Mouse (Mus musculus) CH12.LX (cell line): Measurements from ENCODE around the gene Ccr8. TPM values are rescaled to one million over a fixed set of nuclear protein-coding genes. Genes with fewer than 3 reads are reported as not detected.

Experiments
- DNase-seq: peaks from one replicate; pipeline ENCODE4 v3.0.0-alpha.2; 2013; ENCODE audit errors: extremely low read depth
- H3K27ac ChIP-seq: 2 replicates; pipeline ENCODE4 v1.5.1; 2012; ENCODE audit warnings: low read depth, mild to moderate bottlenecking, control low read depth, moderate library complexity; ENCODE audit not compliant: insufficient read depth
- H3K27me3 ChIP-seq: replicated peaks from 2 replicates; pipeline ENCODE3; 2012; ENCODE audit warnings: inconsistent platforms
- H3K36me3 ChIP-seq, 2 experiments: replicated peaks in 1 of 2; 2 replicates each; pipeline versions ENCODE3 to v1.6.1; 2012; ENCODE audit warnings: inconsistent platforms in 1 of 2, low read length in 1 of 2, mild to moderate bottlenecking in 1 of 2, mixed read lengths in 1 of 2, moderate library complexity in 1 of 2; ENCODE audit not compliant: control insufficient read depth in 1 of 2, insufficient read depth in 1 of 2
- H3K4me1 ChIP-seq, 2 experiments: 2 replicates each; pipeline ENCODE4 v1.6.1; 2012; ENCODE audit warnings: inconsistent platforms in 1 of 2, moderate library complexity in 1 of 2; ENCODE audit not compliant: insufficient read depth in 2 of 2, control insufficient read depth in 1 of 2
- H3K4me2 ChIP-seq: 2 replicates; pipeline ENCODE4 v1.6.1; 2012; ENCODE audit warnings: low read depth, mild to moderate bottlenecking, control low read depth; ENCODE audit not compliant: poor library complexity, insufficient read depth, severe bottlenecking
- H3K4me3 ChIP-seq, 3 experiments: fragments of 150-350 bp in 1 of 3; sonication (generic) in 1 of 3; replicated peaks in 1 of 3; 2 replicates each; pipeline versions ENCODE3 to v1.5.1; 2011 to 2012; ENCODE audit warnings: low read depth in 2 of 3, low read length in 2 of 3, mild to moderate bottlenecking in 2 of 3, moderate library complexity in 2 of 3, control low read depth in 1 of 3, improper control_type of control experiment in 1 of 3, inconsistent platforms in 1 of 3, mixed read lengths in 1 of 3; ENCODE audit not compliant: poor library complexity in 1 of 3
- H3K79me2 ChIP-seq: replicated peaks from 2 replicates; pipeline ENCODE4 v1.6.1; 2012; ENCODE audit warnings: mild to moderate bottlenecking, moderate library complexity; ENCODE audit not compliant: control insufficient read depth, poor library complexity, insufficient read depth, severe bottlenecking; ENCODE audit errors: extremely low read depth
- H3K9ac ChIP-seq: 2 replicates; pipeline ENCODE4 v1.6.1; 2012; ENCODE audit warnings: low read depth, mild to moderate bottlenecking, control low read depth, moderate library complexity; ENCODE audit not compliant: insufficient read depth
- H3K9me3 ChIP-seq: replicated peaks from 2 replicates; pipeline ENCODE3; 2012; ENCODE audit warnings: low read length, inconsistent platforms, mixed read lengths
- BHLHE40 ChIP-seq: IDR thresholded peaks from 2 replicates; pipeline ENCODE4 v1.6.1; 2011; ENCODE audit warnings: mild to moderate bottlenecking, low read depth, low read length, improper control_type of control experiment
- CHD2 ChIP-seq: IDR thresholded peaks from 2 replicates; pipeline ENCODE4 v1.6.1; 2011; ENCODE audit warnings: low read length, improper control_type of control experiment
- CTCF ChIP-seq, 2 experiments: IDR thresholded peaks in 1 of 2; conservative IDR thresholded peaks in 1 of 2; 2 replicates each; pipeline ENCODE4 v1.5.1; 2011 to 2012; ENCODE audit warnings: low read depth in 2 of 2, low read length in 2 of 2, improper control_type of control experiment in 1 of 2, inconsistent platforms in 1 of 2, mild to moderate bottlenecking in 1 of 2, moderate library complexity in 1 of 2
- ELF1 ChIP-seq: IDR thresholded peaks from 2 replicates; pipeline ENCODE4 v1.6.1; 2014; ENCODE audit warnings: low read depth, mild to moderate bottlenecking, inconsistent platforms, low read length, improper control_type of control experiment
- ETS1 ChIP-seq: conservative IDR thresholded peaks from 2 replicates; pipeline ENCODE4 v1.6.1; 2012; ENCODE audit warnings: low read depth, mild to moderate bottlenecking, inconsistent platforms, low read length, improper control_type of control experiment, moderate library complexity
- HCFC1 ChIP-seq: IDR thresholded peaks from 2 replicates; pipeline ENCODE4 v1.6.1; 2012; ENCODE audit warnings: low read depth, mild to moderate bottlenecking, inconsistent platforms, low read length, improper control_type of control experiment
- IRF4 ChIP-seq: IDR thresholded peaks from 2 replicates; pipeline ENCODE4 v1.6.1; 2014; ENCODE audit warnings: low read depth, mild to moderate bottlenecking, inconsistent platforms, low read length, improper control_type of control experiment
- JUND ChIP-seq: conservative IDR thresholded peaks from 2 replicates; pipeline ENCODE4 v1.6.1; 2011; ENCODE audit warnings: low read depth, low read length, improper control_type of control experiment
- MAZ ChIP-seq: IDR thresholded peaks from 2 replicates; pipeline ENCODE4 v1.6.1; 2012; ENCODE audit warnings: low read depth, mild to moderate bottlenecking, inconsistent platforms, low read length, improper control_type of control experiment, moderate library complexity
- MYC ChIP-seq: IDR thresholded peaks from 2 replicates; pipeline ENCODE4 v1.6.1; 2011; ENCODE audit warnings: low read depth, mild to moderate bottlenecking, improper control_type of control experiment, low read length
- NRF1 ChIP-seq: IDR thresholded peaks from 2 replicates; pipeline ENCODE4 v1.6.1; 2014; ENCODE audit warnings: low read depth, mild to moderate bottlenecking, inconsistent platforms, low read length, improper control_type of control experiment, moderate library complexity
- PAX5 ChIP-seq: IDR thresholded peaks from 2 replicates; pipeline ENCODE4 v1.6.1; 2012; ENCODE audit warnings: low read length, inconsistent platforms, mixed read lengths
- POLR2A ChIP-seq: IDR thresholded peaks from 2 replicates; pipeline ENCODE4 v1.6.1; 2011; ENCODE audit warnings: low read depth, mild to moderate bottlenecking, improper control_type of control experiment, low read length
- POLR2AphosphoS2 ChIP-seq: IDR thresholded peaks from 2 replicates; pipeline ENCODE4 v1.6.1; 2011; ENCODE audit warnings: low read depth, low read length, improper control_type of control experiment
- RAD21 ChIP-seq: IDR thresholded peaks from 2 replicates; pipeline ENCODE4 v1.6.1; 2011; ENCODE audit warnings: low read depth, mild to moderate bottlenecking, low read length, improper control_type of control experiment, moderate library complexity
- SIN3A ChIP-seq: IDR thresholded peaks from 2 replicates; pipeline ENCODE4 v1.6.1; 2012; ENCODE audit warnings: low read length, improper control_type of control experiment, inconsistent platforms
- SMC3 ChIP-seq: IDR thresholded peaks from 2 replicates; pipeline ENCODE4 v1.6.1; 2011; ENCODE audit warnings: low read depth, low read length, improper control_type of control experiment
- USF1 ChIP-seq: IDR thresholded peaks from 2 replicates; pipeline ENCODE4 v1.6.1; 2014; ENCODE audit warnings: low read depth, mild to moderate bottlenecking, inconsistent platforms, low read length, improper control_type of control experiment
- USF2 ChIP-seq: conservative IDR thresholded peaks from 2 replicates; pipeline ENCODE4 v1.6.1; 2011; ENCODE audit warnings: low read depth, low read length, improper control_type of control experiment
- ZC3H11A ChIP-seq: IDR thresholded peaks from 2 replicates; pipeline ENCODE4 v1.6.1; 2012; ENCODE audit warnings: low read depth, mild to moderate bottlenecking, inconsistent platforms, low read length, improper control_type of control experiment
- ZKSCAN1 ChIP-seq: IDR thresholded peaks from 2 replicates; pipeline ENCODE4 v1.6.1; 2012; ENCODE audit warnings: low read depth, inconsistent platforms, low read length, improper control_type of control experiment, borderline replicate concordance
- ZMIZ1 ChIP-seq: IDR thresholded peaks from 2 replicates; pipeline ENCODE4 v1.6.1; 2012; ENCODE audit warnings: low read depth, mild to moderate bottlenecking, inconsistent platforms, low read length, improper control_type of control experiment
- ZNF384 ChIP-seq: IDR thresholded peaks from 2 replicates; pipeline ENCODE4 v1.6.1; 2012; ENCODE audit warnings: low read depth, low read length, improper control_type of control experiment, inconsistent platforms
- dilution Hi-C: fragments of 300-500 bp; cut with MboI; formaldehyde crosslinking; loops from 2 replicates; pipeline ENCODE4 v1.14.3; 2020; ENCODE audit warnings: low sequenced_read_pairs; ENCODE audit not compliant: extremely low pct_unique_long_range_greater_than_20kb, extremely low pct_ligation_motif_present
- in situ Hi-C: fragments of 300-500 bp; cut with MboI; formaldehyde crosslinking; loops from 3 replicates; pipeline ENCODE4 v1.14.3; 2019; ENCODE audit warnings: low sequenced_read_pairs, low pct_ligation_motif_present, low pct_unique_long_range_greater_than_20kb, mixed read lengths
- polyA plus RNA-seq: library from polyadenylated mRNA; unstranded; fragments of >175 nt; gene quantifications from 2 replicates; pipeline ENCODE4 v1.2.1, GENCODE M21; 2012; ENCODE audit warnings: low read depth; ENCODE audit not compliant: insufficient read length
- total RNA-seq, 2 experiments: library from RNA; depleted of rRNA; stranded (reverse); fragments of 300-350 nt in 1 of 2; fragments of >200 nt in 1 of 2; gene quantifications; 2 replicates each; pipeline ENCODE4 v1.2.3; 2012 to 2014

The Ccr8 gene
- total and polyA plus RNA-seq, 3 experiments: not detected

DNA sequence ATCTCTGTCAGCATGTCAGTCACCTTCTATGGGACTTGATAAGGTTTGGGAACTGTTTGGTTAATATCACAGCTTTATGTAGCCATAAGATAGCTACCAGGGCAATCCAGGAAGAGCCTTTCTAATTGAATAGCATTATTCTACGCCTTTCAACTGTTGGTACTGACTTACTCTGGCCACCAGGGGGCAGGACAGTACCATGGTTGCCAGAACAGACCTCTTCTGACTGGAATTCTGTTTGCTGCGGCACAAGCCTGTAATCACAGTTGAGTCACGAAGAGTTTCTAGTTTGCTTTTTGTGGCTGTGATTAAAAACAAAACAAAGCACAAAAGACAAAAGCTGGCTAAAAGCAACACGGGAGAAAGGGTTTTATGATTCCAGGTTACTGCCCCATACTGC is 48.7 kb downstream of the Ccr8 start:
- in situ Hi-C loops: no loop called here
- peaks cover 4% of the 10 kb centered on the region for H3K9me3 ChIP-seq
- no peak overlapping the region for H3K9ac ChIP-seq
- H3K27me3 ChIP-seq: peaks cover 6% of the 10 kb centered on the region
- no peaks in the 10 kb centered on the region for H3K79me2 ChIP-seq
- H3K4me1 ChIP-seq: no peaks in the 10 kb centered on the region; a peak in 1 of 4 replicates
- peak; percentile 80 for DNase-seq
- TF ChIP-seq CHD2: no peak
- TF ChIP-seq PAX5: no peak
- TF ChIP-seq JUND: no peak
- TF ChIP-seq SMC3: peak; percentile 91
- peak; percentile 97 for TF ChIP-seq RAD21
- no peak for TF ChIP-seq HCFC1
- TF ChIP-seq ELF1: peak; percentile 72
- peak; percentile 71 to 97 for TF ChIP-seq CTCF (conservative IDR thresholded peaks at IDR 0.05 in 1 of 2, IDR thresholded peaks at IDR 0.05 in 1 of 2; ENCODE audit: low read depth in 2 of 2, low read length in 2 of 2)
- peak; percentile 46; the same call in 1 of the 2 replicates for TF ChIP-seq ZC3H11A
- TF ChIP-seq, all 38 proteins: peak for 5
- Histone ChIP-seq H3K4me2 (no peak overlapping the region), H3K27ac (no peak overlapping the region), H3K36me3 (peaks cover 0 to 2% of the 10 kb centered on the region in 2 experiments), H3K4me3 (no peak overlapping the region)
- dilution Hi-C loops: no loop called here

DNA sequence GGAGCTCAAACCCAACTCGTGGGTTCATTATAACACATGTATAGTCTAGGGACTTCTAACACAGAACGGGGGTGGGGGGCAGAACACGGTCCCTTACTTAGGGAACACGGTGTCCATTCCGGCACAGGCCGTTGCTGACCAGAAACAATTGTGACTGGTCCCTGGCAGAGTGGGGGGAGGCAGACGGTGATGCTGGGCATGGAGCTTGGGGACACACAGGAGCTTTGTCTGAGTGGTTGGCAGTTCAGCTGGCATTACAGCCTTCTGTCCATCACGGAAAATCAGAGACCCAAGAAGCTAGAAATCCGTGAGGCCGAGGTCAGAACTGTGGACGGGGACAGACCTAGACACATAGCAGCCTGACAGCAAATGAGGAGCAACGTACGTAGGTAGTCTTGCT is 52.6 kb downstream of the Ccr8 start:
- Histone ChIP-seq H3K4me3 (no peak overlapping the region), H3K27me3 (peaks cover 13% of the 10 kb centered on the region), H3K9me3 (peaks cover 4% of the 10 kb centered on the region), H3K27ac (no peak overlapping the region), H3K36me3 (no peaks in the 10 kb centered on the region), H3K79me2 (no peaks in the 10 kb centered on the region), H3K4me1 (no peaks in the 10 kb centered on the region; a peak in 1 of 4 replicates), H3K9ac (no peak overlapping the region), H3K4me2 (no peak overlapping the region)
- DNase-seq: no peak
- in situ Hi-C loops (no loop called here), dilution Hi-C loops (no loop called here)
- TF ChIP-seq POLR2A (no peak), ZKSCAN1 (no peak), SMC3 (no peak), USF2 (no peak), USF1 (no peak), MAZ (no peak), IRF4 (no peak), RAD21 (no peak), BHLHE40 (no peak), ZMIZ1 (no peak), SIN3A (no peak), ZC3H11A (no peak), NRF1 (no peak), ZNF384 (no peak), ETS1 (no peak), POLR2AphosphoS2 (no peak), MYC (no peak)

Other genes starting within 250 kb of the Ccr8 start
- 26.7 and 26.9 TPM in 2 replicates for gene Wdr48, start 197.2 kb upstream of the Ccr8 start, total RNA-seq (2012; rRNA removed)
- gene Wdr48, start 197.2 kb upstream of the Ccr8 start, total RNA-seq (2014; rRNA removed): 31.0 and 32.3 TPM in 2 replicates
- gene Wdr48, start 197.2 kb upstream of the Ccr8 start, polyA plus RNA-seq: 31.6 and 32.0 TPM in 2 replicates
- 10.9 and 12.6 TPM in 2 replicates for gene Gorasp1, start 154.5 kb upstream of the Ccr8 start, total RNA-seq (2012; rRNA removed)
- 8.7 TPM in 2 replicates for gene Gorasp1, start 154.5 kb upstream of the Ccr8 start, total RNA-seq (2014; rRNA removed)
- gene Gorasp1, start 154.5 kb upstream of the Ccr8 start, polyA plus RNA-seq: 8.6 and 9.2 TPM in 2 replicates
- gene Ttc21a, start 154.5 kb upstream of the Ccr8 start, total RNA-seq (2012; rRNA removed): 0.13 and 0.21 TPM in 2 replicates
- 0.19 TPM in 1 of 2 replicates, not detected in the other for gene Ttc21a, start 154.5 kb upstream of the Ccr8 start, total RNA-seq (2014; rRNA removed)
- gene Ttc21a, start 154.5 kb upstream of the Ccr8 start, polyA plus RNA-seq: 0.47 and 0.48 TPM in 2 replicates
- 15.5 and 15.7 TPM in 2 replicates for gene Csrnp1, start 107.5 kb upstream of the Ccr8 start, total RNA-seq (2012; rRNA removed)
- gene Csrnp1, start 107.5 kb upstream of the Ccr8 start, total RNA-seq (2014; rRNA removed): 5.7 and 8.6 TPM in 2 replicates
- gene Csrnp1, start 107.5 kb upstream of the Ccr8 start, polyA plus RNA-seq: 7.8 and 8.1 TPM in 2 replicates
- not detected in 2 replicates for gene Xirp1, start 68.5 kb upstream of the Ccr8 start, total RNA-seq (2012; rRNA removed)
- gene Xirp1, start 68.5 kb upstream of the Ccr8 start, total RNA-seq (2014; rRNA removed): not detected in 2 replicates
- gene Xirp1, start 68.5 kb upstream of the Ccr8 start, polyA plus RNA-seq: not detected in 2 replicates
- gene Cx3cr1, start 22.2 kb upstream of the Ccr8 start, total RNA-seq (2012; rRNA removed): not detected in 2 replicates
- gene Cx3cr1, start 22.2 kb upstream of the Ccr8 start, total RNA-seq (2014; rRNA removed): not detected in 2 replicates
- 0.06 and 0.08 TPM in 2 replicates for gene Cx3cr1, start 22.2 kb upstream of the Ccr8 start, polyA plus RNA-seq
- 20.3 and 25.3 TPM in 2 replicates for gene Slc25a38, start 18.3 kb downstream of the Ccr8 start, total RNA-seq (2012; rRNA removed)
- gene Slc25a38, start 18.3 kb downstream of the Ccr8 start, total RNA-seq (2014; rRNA removed): 22.3 and 24.3 TPM in 2 replicates
- 24.4 and 26.1 TPM in 2 replicates for gene Slc25a38, start 18.3 kb downstream of the Ccr8 start, polyA plus RNA-seq
- 3,568 and 3,991 TPM in 2 replicates for gene Rpsa, start 35.6 kb downstream of the Ccr8 start, total RNA-seq (2012; rRNA removed)
- 4,012 and 4,053 TPM in 2 replicates for gene Rpsa, start 35.6 kb downstream of the Ccr8 start, total RNA-seq (2014; rRNA removed)
- 3,250 and 3,563 TPM in 2 replicates for gene Rpsa, start 35.6 kb downstream of the Ccr8 start, polyA plus RNA-seq
- not detected in 2 replicates for gene Mobp, start 57.6 kb downstream of the Ccr8 start, total RNA-seq (2012; rRNA removed)
- gene Mobp, start 57.6 kb downstream of the Ccr8 start, total RNA-seq (2014; rRNA removed): not detected in 2 replicates
- 0.17 TPM in 1 of 2 replicates, not detected in the other for gene Mobp, start 57.6 kb downstream of the Ccr8 start, polyA plus RNA-seq
- not detected in 2 replicates for gene Myrip, start 209.4 kb downstream of the Ccr8 start, total RNA-seq (2012; rRNA removed)
- not detected in 2 replicates for gene Myrip, start 209.4 kb downstream of the Ccr8 start, total RNA-seq (2014; rRNA removed)
- not detected in 2 replicates for gene Myrip, start 209.4 kb downstream of the Ccr8 start, polyA plus RNA-seq